In the genomic region with DNA sequence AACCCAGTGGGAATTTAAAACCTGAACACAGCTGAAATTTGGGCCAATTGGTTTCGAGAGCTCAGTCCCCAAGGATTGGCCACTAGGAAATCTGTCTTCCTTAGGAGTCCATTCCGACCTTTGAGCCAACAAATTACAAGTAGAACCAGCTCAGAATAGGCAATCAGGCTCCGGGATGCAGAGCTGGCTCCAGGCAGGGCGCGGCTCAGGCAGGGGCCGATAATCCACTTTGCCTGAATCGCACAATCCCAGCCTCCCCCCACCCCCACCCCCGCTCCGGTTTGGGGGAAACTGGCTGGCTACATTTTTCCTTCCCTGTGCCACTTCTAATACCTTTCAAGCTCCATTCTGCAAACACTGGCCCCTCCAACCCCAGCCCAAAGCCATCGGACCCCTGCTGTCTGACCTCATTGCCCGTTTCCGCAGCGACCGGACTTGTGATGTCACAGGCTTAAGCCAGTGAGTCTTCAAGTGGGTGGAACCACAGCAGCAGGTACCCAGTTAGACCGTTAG, we compare ENCODE assay signal across 8 mouse cellular contexts.
A peak's percentile ranks its signal among the peaks of the same experiment; 100 is the strongest.
DNase-seq lines count a peak whose midpoint lies in the region; ATAC-seq and TF ChIP-seq lines count a peak whose summit lies in the region.

No protein-coding gene starts in this region.

- peak overlapping the region; percentile 22; the same call in 1 of the 2 replicates for H3K9ac ChIP-seq in forebrain, embryonic 14.5 days (ENCODE audit: low read length)
- no peak overlapping the region for H3K9ac ChIP-seq in liver, embryonic 13.5 days

- peaks cover 7% of the 10 kb centered on the region for H3K4me1 ChIP-seq in testis, adult 2 months (ENCODE audit: control insufficient read depth, insufficient read depth, low read length)
- H3K4me1 ChIP-seq in forebrain, embryonic 14.5 days (ENCODE audit: control insufficient read depth, insufficient read depth, low read length), result peaks cover 10% of the 10 kb centered on the region
- H3K4me1 ChIP-seq in liver, embryonic 13.5 days (replicated peaks), result peaks cover 6% of the 10 kb centered on the region

- TF ChIP-seq POLR2A in testis, adult 2 months (IDR thresholded peaks at IDR 0.05; ENCODE audit: control insufficient read depth, low read depth, low read length), result peak; percentile 66; the same call in 1 of the 2 replicates

- no peak for TF ChIP-seq CTCF in testis, adult 2 months (IDR thresholded peaks at IDR 0.05; ENCODE audit: control insufficient read depth, insufficient read depth, insufficient replicate concordance, low read depth, low read length)

- 4% methylated on average over 15 of the region's 15 CpGs for WGBS in forebrain, embryonic 14.5 days
- 8% methylated on average over 15 of the region's 15 CpGs for WGBS in liver, embryonic 13.5 days (ENCODE audit: insufficient replicate concordance)

- H3K4me2 ChIP-seq in forebrain, embryonic 14.5 days (ENCODE audit: low read length), result peak overlapping the region; percentile 46
- H3K4me2 ChIP-seq in liver, embryonic 13.5 days, result peak overlapping the region; percentile 41

- H3K27ac ChIP-seq in testis, adult 2 months (ENCODE audit: control insufficient read depth, insufficient read depth, low read depth, low read length), result peak overlapping the region; percentile 59
- H3K27ac ChIP-seq in forebrain, embryonic 14.5 days (ENCODE audit: low read depth, low read length), result no peak overlapping the region
- H3K27ac ChIP-seq in liver, embryonic 13.5 days, result no peak overlapping the region

- H3K9me3 ChIP-seq in forebrain, embryonic 14.5 days (replicated peaks; ENCODE audit: control insufficient read depth, low read length), result no peaks in the 10 kb centered on the region
- no peaks in the 10 kb centered on the region for H3K9me3 ChIP-seq in liver, embryonic 13.5 days (replicated peaks)

- no peak for DNase-seq in testis, postnatal 10 days (ENCODE audit: low spot score)
- peak; percentile 37 for DNase-seq in forebrain, embryonic 14.5 days (ENCODE audit: low spot score)
- DNase-seq in liver, embryonic 13.5 days, result no peak
- DNase-seq in yolk sac, embryonic 10.5 days (ENCODE audit: low spot score), result peak; percentile 9
- no peak for DNase-seq in left cerebral cortex, adult 18-20 months (ENCODE audit: low spot score in 2 of 2)
- DNase-seq in adrenal gland, adult 2 months, result no peak

- ATAC-seq in forebrain, embryonic 14.5 days, result peak; percentile 48; the same call in 1 of the 2 replicates
- no peak for ATAC-seq in liver, embryonic 13.5 days (ENCODE audit: low read depth)
- no peak for ATAC-seq in inflammation-experienced regulatory T-cells, adult 6 months

- H3K27me3 ChIP-seq in testis, adult 2 months (ENCODE audit: control insufficient read depth, insufficient read depth, low read length), result no peaks in the 10 kb centered on the region
- no peaks in the 10 kb centered on the region for H3K27me3 ChIP-seq in forebrain, embryonic 14.5 days (replicated peaks; ENCODE audit: control insufficient read depth, insufficient read depth, low read length)
- peaks cover 18% of the 10 kb centered on the region for H3K27me3 ChIP-seq in liver, embryonic 13.5 days

- H3K36me3 ChIP-seq in testis, adult 2 months (ENCODE audit: control insufficient read depth, insufficient read depth, low read length), result no peaks in the 10 kb centered on the region
- H3K36me3 ChIP-seq in forebrain, embryonic 14.5 days (ENCODE audit: control insufficient read depth, insufficient read depth, low read length), result no peaks in the 10 kb centered on the region
- H3K36me3 ChIP-seq in liver, embryonic 13.5 days, result no peaks in the 10 kb centered on the region

- peak overlapping the region; percentile 91 for H3K4me3 ChIP-seq in testis, adult 2 months (ENCODE audit: control insufficient read depth, low read depth, low read length)
- H3K4me3 ChIP-seq in forebrain, embryonic 14.5 days (ENCODE audit: low read depth, low read length), result peak overlapping the region; percentile 11; the same call in 1 of the 2 replicates
- H3K4me3 ChIP-seq in liver, embryonic 13.5 days (replicated peaks), result peak overlapping the region; percentile 28; the same call in 1 of the 2 replicates

Comparison
In these comparisons a context has a peak if more than half of its experiments do, and no peak if none do; other contexts are left out.
1. H3K4me3 ChIP-seq: peak in every context shown above with its lines; median percentile 91 in testis, adult 2 months; 28 in liver, embryonic 13.5 days; 11 in forebrain, embryonic 14.5 days.
2. DNase-seq: peak in forebrain, embryonic 14.5 days (single experiment) and yolk sac, embryonic 10.5 days (single experiment); none in testis, postnatal 10 days (single experiment), liver, embryonic 13.5 days (single experiment), left cerebral cortex, adult 18-20 months (0 of 2) and adrenal gland, adult 2 months (single experiment).